Mouse (Mus musculus): Measurements from ENCODE around the gene Sec14l2.

Gene Sec14l2

GRCm38 (mm10) chr11:4122742-4123579, at the start of gene Sec14l2:
Sec14l2 (minus strand) TSS chr11:4123415.
- no peak for DNase-seq (ENCODE audit: low spot score in 2 of 2)

- DNase-seq (ENCODE audit: low spot score in 2 of 2): no peak
Observed at GRCm38 (mm10) chr11:4166467-4167090, 43.4 kb upstream of the Sec14l2 start.

GRCm38 (mm10) chr11:4164701-4165100, 41.5 kb upstream of the Sec14l2 start:
- DNase-seq (ENCODE audit: low spot score in 2 of 2): no peak

- DNase-seq (ENCODE audit: low spot score in 2 of 2): no peak
Observed at GRCm38 (mm10) chr11:4160758-4161480, 37.7 kb upstream of the Sec14l2 start.

GRCm38 (mm10) chr11:4159808-4160708, 36.8 kb upstream of the Sec14l2 start, which contains the start of the genes Ccdc157 and Sf3a1:
Ccdc157 (minus strand) TSS chr11:4160293.
Sf3a1 (plus strand) TSS chr11:4160350.
- DNase-seq (ENCODE audit: low spot score in 2 of 2): peak; percentile 82 to 94

- no peak for DNase-seq (ENCODE audit: low spot score in 2 of 2)
Observed at GRCm38 (mm10) chr11:4158676-4159075, 35.5 kb upstream of the Sec14l2 start.

- no peak for DNase-seq (ENCODE audit: low spot score in 2 of 2)
Observed at GRCm38 (mm10) chr11:4155641-4156040, 32.4 kb upstream of the Sec14l2 start.

- DNase-seq (ENCODE audit: low spot score in 2 of 2): no peak
Observed at GRCm38 (mm10) chr11:4153694-4154093, 30.5 kb upstream of the Sec14l2 start.

GRCm38 (mm10) chr11:4149886-4150285, 26.7 kb upstream of the Sec14l2 start:
- no peak for DNase-seq (ENCODE audit: low spot score in 2 of 2)

- no peak for DNase-seq (ENCODE audit: low spot score in 2 of 2)
Observed at GRCm38 (mm10) chr11:4148536-4149156, 25.4 kb upstream of the Sec14l2 start.

GRCm38 (mm10) chr11:4148120-4148519, 24.9 kb upstream of the Sec14l2 start:
- no peak for DNase-seq (ENCODE audit: low spot score in 2 of 2)

- no peak for DNase-seq (ENCODE audit: low spot score in 2 of 2)
Observed at GRCm38 (mm10) chr11:4147098-4147497, 23.9 kb upstream of the Sec14l2 start.

GRCm38 (mm10) chr11:4146381-4146780, 23.2 kb upstream of the Sec14l2 start:
- no peak for DNase-seq (ENCODE audit: low spot score in 2 of 2)

GRCm38 (mm10) chr11:4143281-4144062, 20.3 kb upstream of the Sec14l2 start:
- DNase-seq (ENCODE audit: low spot score in 2 of 2): peak in 1 of 2 experiments; percentile 68

GRCm38 (mm10) chr11:4142352-4142751, 19.1 kb upstream of the Sec14l2 start:
- DNase-seq (ENCODE audit: low spot score in 2 of 2): no peak

- no peak for DNase-seq (ENCODE audit: low spot score in 2 of 2)
Observed at GRCm38 (mm10) chr11:4141505-4141904, 18.3 kb upstream of the Sec14l2 start.

- no peak for DNase-seq (ENCODE audit: low spot score in 2 of 2)
Observed at GRCm38 (mm10) chr11:4138964-4139363, 15.7 kb upstream of the Sec14l2 start.

GRCm38 (mm10) chr11:4134986-4135935, 12.0 kb upstream of the Sec14l2 start, which contains the start of gene Rnf215:
Rnf215 (plus strand) TSS chr11:4135202.
- DNase-seq (ENCODE audit: low spot score in 2 of 2): peak; percentile 84 to 90

GRCm38 (mm10) chr11:4134400-4134799, 11.2 kb upstream of the Sec14l2 start:
- no peak for DNase-seq (ENCODE audit: low spot score in 2 of 2)
